Mouse (Mus musculus) ES-E14 (cell line): ENCODE measurements around the gene Naf1. TPM values are rescaled to one million over a fixed set of nuclear protein-coding genes. Genes with fewer than 3 reads are reported as not detected.

Experiments
- DNase-seq: peaks from one replicate; pipeline ENCODE4 v3.0.0-alpha.2; 2013; ENCODE audit warnings: low read depth, low spot score
- H3K27ac ChIP-seq: 2 replicates; pipeline ENCODE4 v1.5.1; 2012; ENCODE audit warnings: low read depth, mild to moderate bottlenecking, low read length, moderate library complexity, mixed read lengths; ENCODE audit not compliant: poor library complexity, insufficient read depth, severe bottlenecking
- H3K36me3 ChIP-seq: 2 replicates; pipeline ENCODE4 v1.6.1; 2012; ENCODE audit warnings: mild to moderate bottlenecking, low read length, moderate library complexity, mixed read lengths; ENCODE audit not compliant: control insufficient read depth, poor library complexity, insufficient read depth, severe bottlenecking
- H3K4me1 ChIP-seq, 2 experiments: fragments of 150-350 bp in 1 of 2; sonication (generic) in 1 of 2; 2 replicates each; pipeline ENCODE4 v1.6.1; 2012; ENCODE audit warnings: low read length in 2 of 2, mild to moderate bottlenecking in 1 of 2, mixed read lengths in 1 of 2; ENCODE audit not compliant: control insufficient read depth in 2 of 2, insufficient read depth in 2 of 2, poor library complexity in 1 of 2
- H3K4me3 ChIP-seq, 2 experiments: fragments of 150-350 bp in 1 of 2; sonication (generic) in 1 of 2; 2 replicates each; pipeline ENCODE4 v1.5.1; 2012; ENCODE audit warnings: low read length in 2 of 2, low read depth in 1 of 2, mild to moderate bottlenecking in 1 of 2, mixed read lengths in 1 of 2; ENCODE audit not compliant: insufficient read depth in 1 of 2, poor library complexity in 1 of 2, severe bottlenecking in 1 of 2
- H3K9ac ChIP-seq: 2 replicates; pipeline ENCODE4 v1.6.1; 2012; ENCODE audit warnings: low read depth, mild to moderate bottlenecking, low read length, mixed read lengths; ENCODE audit not compliant: poor library complexity, insufficient read depth, severe bottlenecking
- H3K9me3 ChIP-seq: fragments of 150-350 bp; sonication (generic); 2 replicates; pipeline ENCODE4 v1.6.1; 2012; ENCODE audit warnings: low read depth, mild to moderate bottlenecking, low read length; ENCODE audit not compliant: control insufficient read depth, insufficient read depth
- CHD2 ChIP-seq: IDR thresholded peaks from 2 replicates; pipeline ENCODE4 v1.6.1; 2014; ENCODE audit warnings: mild to moderate bottlenecking, low read depth, low read length, inconsistent platforms
- HCFC1 ChIP-seq: IDR thresholded peaks from 2 replicates; pipeline ENCODE4 v1.6.1; 2012; ENCODE audit warnings: low read length, inconsistent platforms, borderline replicate concordance; ENCODE audit not compliant: insufficient read depth
- MAFK ChIP-seq: IDR thresholded peaks from 2 replicates; pipeline ENCODE4 v1.6.1; 2014; ENCODE audit warnings: mild to moderate bottlenecking, low read depth, low read length, inconsistent platforms; ENCODE audit not compliant: insufficient read depth
- ZC3H11A ChIP-seq: IDR thresholded peaks from 2 replicates; pipeline ENCODE4 v1.6.1; 2012; ENCODE audit warnings: low read depth, mild to moderate bottlenecking, inconsistent platforms, low read length, borderline replicate concordance
- ZNF384 ChIP-seq: IDR thresholded peaks from 2 replicates; pipeline ENCODE4 v1.6.1; 2012; ENCODE audit warnings: low read depth, low read length, inconsistent platforms
- in situ Hi-C, 2 experiments: fragments of 600-800 bp; cut with MboI; formaldehyde crosslinking; loops; one replicate each; pipeline ENCODE4 v1.15.1; 2025; ENCODE audit warnings: low sequenced_read_pairs in 2 of 2, inconsistent platforms in 1 of 2; ENCODE audit not compliant: unreplicated experiment in 2 of 2
- total RNA-seq: library from RNA; depleted of rRNA; stranded (reverse); fragments of 300-350 nt; gene quantifications from 2 replicates; pipeline ENCODE4 v1.2.3, GENCODE M21; 2012

Naf1 gene
- total RNA-seq, 1 experiment: 13.7 TPM

DNA sequence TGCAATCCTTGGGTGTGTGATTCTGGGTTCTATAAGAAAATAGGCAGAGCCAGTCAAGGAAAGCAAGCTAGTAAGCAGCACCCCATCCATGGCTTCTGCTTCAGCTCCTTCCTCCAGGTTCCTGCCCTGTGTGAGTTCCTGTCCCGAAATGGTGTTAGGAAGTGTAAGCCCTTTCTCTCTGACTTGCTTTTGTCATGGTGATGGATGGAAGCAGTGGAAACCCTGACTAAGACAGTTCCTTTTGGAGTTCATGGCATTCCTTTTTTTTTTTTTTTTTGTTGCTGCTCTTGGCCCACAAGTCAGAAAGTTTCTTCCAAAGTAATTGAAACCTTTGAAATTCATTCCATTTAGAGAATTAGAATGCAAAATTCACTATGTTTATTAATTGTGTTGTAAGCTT, 5.1 kb downstream of the Naf1 start:
- Histone ChIP-seq H3K4me1 (peaks cover 1 to 6% of the 10 kb centered on the region in 2 experiments), H3K27ac (no peak overlapping the region), H3K36me3 (no peaks in the 10 kb centered on the region), H3K9ac (no peak overlapping the region), H3K9me3 (no peaks in the 10 kb centered on the region), H3K4me3 (no peak overlapping the region)
- in situ Hi-C loops: no loop called here
- peak; percentile 34 for DNase-seq
- TF ChIP-seq ZC3H11A (no peak), CHD2 (no peak), ZNF384 (peak; percentile 93), HCFC1 (no peak), MAFK (0 out of 2 replicates have a peak, but pooled peaks have one; percentile 36)

DNA sequence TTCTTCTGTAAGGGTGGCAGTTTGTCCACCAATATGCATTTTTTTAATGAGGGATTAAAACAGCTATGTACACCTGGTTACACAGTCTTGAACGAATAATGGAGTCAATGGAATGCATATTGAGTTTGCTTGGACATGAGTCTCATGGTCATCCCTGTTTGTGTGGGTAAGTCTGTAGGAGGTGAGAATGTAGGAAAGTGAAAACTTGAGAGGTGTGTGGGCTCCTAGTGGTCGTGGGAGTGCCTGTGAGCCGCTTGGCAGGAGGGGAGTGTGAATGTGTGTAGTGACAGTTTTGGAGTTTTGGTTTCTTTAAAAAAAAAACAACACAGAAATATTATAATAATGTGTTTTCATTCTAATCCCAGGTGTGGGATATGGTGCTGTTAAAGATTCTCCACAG, 7.7 kb downstream of the Naf1 start:
- no peak for DNase-seq
- TF ChIP-seq HCFC1 (no peak), ZC3H11A (no peak), ZNF384 (no peak), CHD2 (no peak), MAFK (no peak)
- H3K4me1 ChIP-seq: peaks cover 0 to 4% of the 10 kb centered on the region in 2 experiments; a peak in 3 of 4 replicates
- H3K36me3 ChIP-seq: no peaks in the 10 kb centered on the region
- no peak overlapping the region for H3K4me3 ChIP-seq
- H3K27ac ChIP-seq: no peak overlapping the region
- in situ Hi-C loops: no loop called here
- H3K9me3 ChIP-seq: no peaks in the 10 kb centered on the region
- no peak overlapping the region for H3K9ac ChIP-seq

DNA sequence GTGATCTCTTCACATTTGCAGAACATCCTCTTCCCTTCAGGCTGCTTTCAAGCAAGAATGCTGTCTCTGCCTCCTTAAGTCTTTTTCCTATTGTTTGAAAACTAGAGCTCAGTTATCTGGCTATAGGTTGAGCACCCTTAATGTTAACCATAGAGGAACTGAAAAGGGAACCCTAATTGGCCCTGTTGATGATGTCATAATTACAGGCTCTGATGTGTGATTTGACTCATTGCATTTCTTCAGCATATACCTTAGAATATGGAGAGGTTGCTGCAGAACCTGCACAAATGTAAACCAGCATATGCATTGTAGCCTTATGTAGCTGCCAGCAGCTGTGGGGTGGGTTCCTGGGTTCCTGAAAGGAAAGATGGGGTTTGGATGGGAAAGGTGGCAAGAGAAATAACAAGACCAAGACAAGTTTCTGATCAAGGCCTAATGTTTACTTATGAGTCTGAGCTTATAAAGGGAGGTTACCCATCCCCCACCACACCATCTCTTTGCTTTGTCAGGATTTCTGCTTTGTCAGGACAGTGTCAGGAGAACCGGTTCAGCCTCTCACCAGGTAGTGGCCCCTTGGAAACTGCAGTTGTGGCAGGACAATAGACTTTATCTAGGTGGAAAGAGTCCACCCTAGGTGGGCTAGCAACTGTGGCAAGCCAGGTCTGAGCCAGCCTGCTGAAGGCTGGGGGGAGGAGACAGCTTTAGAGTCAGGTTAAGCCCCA, 9.4 kb downstream of the Naf1 start:
- Histone ChIP-seq H3K9ac (no peak overlapping the region), H3K27ac (peak overlapping the region; percentile 83; the same call in 1 of the 2 replicates), H3K9me3 (no peaks in the 10 kb centered on the region), H3K4me3 (no peak overlapping the region; a peak in 1 of 4 replicates), H3K36me3 (no peaks in the 10 kb centered on the region), H3K4me1 (peaks cover 0 to 7% of the 10 kb centered on the region in 2 experiments; a peak in 3 of 4 replicates)
- in situ Hi-C loops: no loop called here
- DNase-seq: no peak
- peak; percentile 50; the same call in 1 of the 2 replicates for TF ChIP-seq CHD2
- peak; percentile 79 for TF ChIP-seq MAFK
- TF ChIP-seq ZC3H11A: no peak
- no peak for TF ChIP-seq ZNF384
- no peak for TF ChIP-seq HCFC1

DNA sequence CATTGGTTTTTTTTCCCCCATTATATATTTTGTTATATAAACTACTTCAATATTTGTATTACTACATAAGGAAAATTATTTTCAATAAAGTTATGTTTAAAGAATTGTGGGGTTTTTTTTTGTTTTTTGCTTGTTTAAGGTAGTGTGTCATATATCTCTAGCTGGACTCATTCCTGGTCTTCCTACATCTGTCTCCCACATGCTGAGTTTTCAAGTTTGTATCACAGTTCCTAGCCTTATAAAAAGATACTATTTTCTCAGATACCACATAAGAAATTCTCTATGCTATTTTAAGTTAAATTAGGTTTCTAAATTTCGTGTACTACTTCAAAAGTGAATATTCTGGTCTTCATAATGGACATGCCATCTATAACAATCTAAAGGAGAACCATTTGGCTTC, 23.8 kb downstream of the Naf1 start:
- in situ Hi-C loops: no loop called here
- no peak for TF ChIP-seq MAFK
- TF ChIP-seq HCFC1: no peak
- TF ChIP-seq ZC3H11A: no peak
- no peak for TF ChIP-seq CHD2
- no peak for TF ChIP-seq ZNF384
- DNase-seq: no peak
- H3K4me1 ChIP-seq: no peaks in the 10 kb centered on the region
- H3K9ac ChIP-seq: no peak overlapping the region
- no peak overlapping the region for H3K4me3 ChIP-seq
- no peak overlapping the region for H3K27ac ChIP-seq
- H3K9me3 ChIP-seq: no peaks in the 10 kb centered on the region
- peaks cover 7% of the 10 kb centered on the region for H3K36me3 ChIP-seq

GRCm38 (mm10) chr8:66891879-66892278, 31.9 kb downstream of the Naf1 start:
- DNase-seq: no peak
- no peaks in the 10 kb centered on the region for H3K4me1 ChIP-seq
- in situ Hi-C loops: no loop called here

More at GRCm38 (mm10) chr8:66891879-66892278, 31.9 kb downstream of the Naf1 start:
- H3K36me3 ChIP-seq: no peaks in the 10 kb centered on the region; the same call in 1 of the 2 replicates
- H3K4me3 ChIP-seq: no peak overlapping the region
- no peak overlapping the region for H3K27ac ChIP-seq
- H3K9me3 ChIP-seq: no peaks in the 10 kb centered on the region
- H3K9ac ChIP-seq: no peak overlapping the region
- no peak for TF ChIP-seq CHD2
- no peak for TF ChIP-seq ZNF384
- no peak for TF ChIP-seq ZC3H11A
- TF ChIP-seq MAFK: no peak
- no peak for TF ChIP-seq HCFC1
